8 mouse cellular contexts compared by ENCODE assay signal in genomic region chr1:169747473-169747872, GRCm38 (mm10). TPM values are rescaled to one million over a fixed set of nuclear protein-coding genes. Genes with fewer than 3 reads are reported as not detected.
DNase-seq lines count a peak whose midpoint lies in the region; ATAC-seq and TF ChIP-seq lines count a peak whose summit lies in the region.

TSS of gene Rgs4 (minus strand) at chr1:169747642.

- peak within 1 kb of the TSS; percentile 13; the same call in 1 of the 2 replicates for H3K4me2 ChIP-seq in liver, embryonic 15.5 days

- intact Hi-C loops in heart, postnatal 25 days (cut with DNase I), result loop anchor here (5.0 kb wide), 1 partner anchor 170 kb away; no protein-coding TSS in a partner anchor

- no peaks in the 10 kb centered on the region for H3K27me3 ChIP-seq in C2C12 (ENCODE audit: control insufficient read depth, insufficient read depth, insufficient read length)
- no peaks in the 10 kb centered on the region for H3K27me3 ChIP-seq in cerebellum, adult 2 months (ENCODE audit: control insufficient read depth, insufficient read depth, low read length)
- H3K27me3 ChIP-seq in liver, embryonic 15.5 days, result no peaks in the 10 kb centered on the region

- no peaks in the 10 kb centered on the region for H3K79me2 ChIP-seq in C2C12 (ENCODE audit: control insufficient read depth, insufficient read depth)

- DNase-seq in cerebellum, adult 2 months, result peak; percentile 57 to 63
- peak; percentile 42 for DNase-seq in forelimb bud, embryonic 11.5 days (ENCODE audit: low read depth, low spot score)
- peak; percentile 31 for DNase-seq in heart, postnatal 25 days (ENCODE audit: low spot score)
- peak; percentile 81 to 92 for DNase-seq in layer of hippocampus, adult 18-20 months (ENCODE audit: low spot score in 2 of 2)

- under 1% methylated on average over 16 of the region's 16 CpGs for WGBS in cerebellum, adult 2 months
- 2% methylated on average over 16 of the region's 16 CpGs for WGBS in liver, embryonic 15.5 days (ENCODE audit: insufficient replicate concordance)
- under 1% methylated on average over 16 of the region's 16 CpGs for WGBS in olfactory bulb, adult 2 months

- H3K4me3 ChIP-seq in C2C12 (ENCODE audit: insufficient read depth, poor library complexity, severe bottlenecking), result peak within 1 kb of the TSS; percentile 14
- H3K4me3 ChIP-seq in cerebellum, adult 2 months (replicated peaks; ENCODE audit: insufficient read depth, low read depth, low read length), result peak within 1 kb of the TSS; percentile 72
- H3K4me3 ChIP-seq in liver, embryonic 15.5 days (replicated peaks), result no peak within 1 kb of the TSS
- peak within 1 kb of the TSS; percentile 68 for H3K4me3 ChIP-seq in olfactory bulb, adult 2 months (ENCODE audit: insufficient read depth, low read depth, low read length)

- no peaks in the 10 kb centered on the region for H3K36me3 ChIP-seq in C2C12 (ENCODE audit: control insufficient read depth, insufficient read depth)
- no peaks in the 10 kb centered on the region for H3K36me3 ChIP-seq in liver, embryonic 15.5 days (replicated peaks)

- no peak within 1 kb of the TSS for H3ac ChIP-seq in C2C12 (ENCODE audit: control insufficient read depth, insufficient read length, low read depth)

- H3K4me1 ChIP-seq in cerebellum, adult 2 months (ENCODE audit: control insufficient read depth, insufficient read depth, low read length), result no peaks in the 10 kb centered on the region
- no peaks in the 10 kb centered on the region for H3K4me1 ChIP-seq in liver, embryonic 15.5 days (replicated peaks)
- peaks cover 4% of the 10 kb centered on the region; the same call in 1 of the 2 replicates for H3K4me1 ChIP-seq in olfactory bulb, adult 2 months (ENCODE audit: control insufficient read depth, insufficient read depth, low read length)

- no peaks in the 10 kb centered on the region for H3K79me3 ChIP-seq in C2C12 (ENCODE audit: low read depth)

- H3K27ac ChIP-seq in cerebellum, adult 2 months (ENCODE audit: insufficient read depth, low read length), result no peak within 1 kb of the TSS; the same call in 1 of the 2 replicates
- no peak within 1 kb of the TSS for H3K27ac ChIP-seq in liver, embryonic 15.5 days (replicated peaks)
- peak within 1 kb of the TSS; percentile 97 for H3K27ac ChIP-seq in olfactory bulb, adult 2 months (ENCODE audit: insufficient read depth, low read depth, low read length)

- ATAC-seq in liver, embryonic 15.5 days (ENCODE audit: insufficient read depth), result no peak
- ATAC-seq in granulocyte monocyte progenitor cell, adult 5-6 weeks (replicated peaks; ENCODE audit: poor library complexity, severe bottlenecking), result no peak

- peak; percentile 26; the same call in 1 of the 2 replicates for TF ChIP-seq POLR2A in cerebellum, adult 2 months (IDR thresholded peaks at IDR 0.05; ENCODE audit: borderline replicate concordance, insufficient read depth, low read length)
- peak; percentile 98 for TF ChIP-seq POLR2A in olfactory bulb, adult 2 months (IDR thresholded peaks at IDR 0.05; ENCODE audit: insufficient read depth, low read depth, low read length)

- H3K9me3 ChIP-seq in liver, embryonic 15.5 days (replicated peaks), result no peaks in the 10 kb centered on the region

- H3K9ac ChIP-seq in liver, embryonic 15.5 days, result no peak within 1 kb of the TSS

- TF ChIP-seq CTCF in C2C12 (IDR thresholded peaks at IDR 0.05; ENCODE audit: control insufficient read depth, insufficient read depth, insufficient read length), result no peak
- no peak for TF ChIP-seq CTCF in cerebellum, adult 2 months (IDR thresholded peaks at IDR 0.05; ENCODE audit: borderline replicate concordance, insufficient read depth, low read depth, low read length)
- TF ChIP-seq CTCF in olfactory bulb, adult 2 months (IDR thresholded peaks at IDR 0.05; ENCODE audit: insufficient read depth, low read depth, low read length), result no peak

TF ChIP-seq in C2C12, 6 proteins besides CTCF, POLR2A, EP300 and RAD21:
- TF ChIP-seq MYOD1 (IDR thresholded peaks at IDR 0.05; ENCODE audit: control insufficient read depth, insufficient read length, low read depth) (no peak), CEBPB (IDR thresholded peaks at IDR 0.05; ENCODE audit: low read depth) (no peak), FOSL1 (IDR thresholded peaks at IDR 0.05; ENCODE audit: insufficient read depth, low read length, poor library complexity, severe bottlenecking) (no peak), USF1 (IDR thresholded peaks at IDR 0.05; ENCODE audit: low read depth) (no peak), MAX (IDR thresholded peaks at IDR 0.05) (no peak), MYOG (IDR thresholded peaks at IDR 0.05; ENCODE audit: control insufficient read depth, extremely low read depth, insufficient read length) (no peak)

RNA-seq across cellular contexts. Expression of gene Rgs4, which starts in this region (rescaled TPM):
- polyA plus RNA-seq in C2C12 (2012; fragmentation: generic; extraction: Trizol), result 1.1 TPM
- polyA plus RNA-seq in cerebellum, adult 2 months (2012; rRNA removed), result 42.0 and 48.3 TPM in 2 replicates
- total RNA-seq in heart, postnatal 25 days (2021), result 10 to 100 TPM; 13.5 to 20.4 TPM
- 100 to 1,000 TPM; 125 TPM for total RNA-seq in layer of hippocampus, adult 18-20 months (2021)
- 0.20 TPM in 2 replicates for polyA plus RNA-seq in liver, embryonic 15.5 days (2015; fragmentation: Nextera tagmentation; extraction: Ambion mirVana)
- not detected in 2 replicates for polyA plus RNA-seq in olfactory bulb, adult 2 months (2012; ENCODE audit: insufficient read depth, insufficient read length, low replicate concordance, missing spikeins)
- total RNA-seq in granulocyte monocyte progenitor cell, adult 5-6 weeks (2014; fragmentation: Nextera tagmentation), result not detected in 2 replicates
- not detected in 2 replicates for total RNA-seq in granulocyte monocyte progenitor cell, adult 5-6 weeks (2017)

Comparison
In these comparisons a context has a peak if more than half of its experiments do, and no peak if none do; other contexts are left out.
1. RNA of gene Rgs4 (total RNA-seq): 125 TPM in layer of hippocampus, adult 18-20 months and 13.5 to 20.4 TPM in heart, postnatal 25 days; not detected in granulocyte monocyte progenitor cell, adult 5-6 weeks; every median in the first group is over 10 times any median in the second.
2. RNA of gene Rgs4 (total RNA-seq): 125 TPM in layer of hippocampus, adult 18-20 months; 13.5 to 20.4 TPM in heart, postnatal 25 days; every median in the first group is over 4 times any median in the second.
3. DNase-seq: peak in every context shown above with its lines; median percentile 86 in layer of hippocampus, adult 18-20 months; 60 in cerebellum, adult 2 months; 42 in forelimb bud, embryonic 11.5 days; 31 in heart, postnatal 25 days.